Mouse (Mus musculus) skeletal muscle tissue, adult 2 months (tissue): ENCODE data around the gene Zfp536.
"Not testable (repeated sequence)": the region's sequence is repeated elsewhere in the genome, so short reads cannot be mapped to it uniquely, and the experiment has no call there.

ENCODE experiments used
- DNase-seq: peaks from one replicate; pipeline ENCODE4 v3.0.0-alpha.2; 2012; ENCODE audit warnings: low read depth, low spot score

The Zfp536 gene

DNA sequence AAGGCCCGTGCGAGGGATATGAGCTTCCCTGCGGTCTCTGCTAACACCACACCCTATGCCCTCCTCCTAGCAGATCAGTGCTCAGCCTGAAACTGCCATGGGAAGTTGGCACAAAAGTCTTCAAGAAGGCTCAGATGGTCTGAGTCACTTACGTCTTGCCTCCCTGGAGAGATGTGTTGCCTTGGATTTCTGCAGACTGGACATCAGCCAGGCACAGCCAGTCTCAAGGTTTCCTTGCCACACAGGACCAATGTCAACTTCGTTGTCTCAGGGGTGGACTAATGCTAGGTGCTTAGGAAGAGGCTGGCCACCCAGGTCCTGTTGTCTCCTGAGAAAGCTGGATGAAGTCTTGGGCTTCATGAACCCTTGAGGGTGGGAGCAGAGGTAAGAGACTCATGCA is 14.6 kb downstream of the Zfp536 start:
- no peak for DNase-seq

- no peak for DNase-seq
These were observed 20.4 kb downstream of the Zfp536 start for GRCm38 (mm10) chr7:37753024-37753423.

GRCm38 (mm10) chr7:37746133-37746761 is 27.2 kb downstream of the Zfp536 start:
- DNase-seq: no peak

- no peak for DNase-seq
These were observed 30.1 kb downstream of the Zfp536 start for GRCm38 (mm10) chr7:37743350-37743749.

GRCm38 (mm10) chr7:37737191-37737590 is 36.2 kb downstream of the Zfp536 start:
- DNase-seq: no peak

- no peak for DNase-seq
These were observed 37.1 kb downstream of the Zfp536 start for GRCm38 (mm10) chr7:37736413-37736720.

- no peak for DNase-seq
These were observed 37.6 kb downstream of the Zfp536 start for GRCm38 (mm10) chr7:37735707-37736412.

- no peak for DNase-seq
These were observed 38.3 kb downstream of the Zfp536 start for GRCm38 (mm10) chr7:37735101-37735500.

- DNase-seq: no peak
These were observed 38.9 kb downstream of the Zfp536 start for GRCm38 (mm10) chr7:37734576-37734975.

- no peak for DNase-seq
These were observed 39.4 kb downstream of the Zfp536 start for GRCm38 (mm10) chr7:37733996-37734395.

DNA sequence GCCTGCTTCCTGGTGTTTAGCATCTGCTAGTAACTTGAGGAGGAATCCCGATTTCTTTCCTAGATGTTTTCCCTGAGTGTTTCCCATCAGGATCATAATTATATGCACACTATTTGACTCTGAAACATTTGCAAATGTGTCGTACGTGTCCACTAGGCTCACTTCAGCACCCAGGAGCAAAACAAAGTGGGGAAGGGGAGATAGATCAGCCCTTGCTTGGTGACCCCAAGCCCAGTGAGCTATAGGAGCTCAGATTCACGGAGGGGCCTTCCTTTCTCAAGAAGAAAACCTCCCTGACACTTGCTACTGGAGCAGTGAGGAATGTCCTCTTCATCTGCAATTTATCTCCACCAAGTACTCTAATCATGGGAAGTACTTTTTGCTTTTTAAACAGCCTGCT is 40.7 kb downstream of the Zfp536 start:
- DNase-seq: no peak

- no peak for DNase-seq
These were observed 45.7 kb downstream of the Zfp536 start for GRCm38 (mm10) chr7:37727746-37728145.

- no peak for DNase-seq
These were observed 49.2 kb downstream of the Zfp536 start for GRCm38 (mm10) chr7:37724002-37724790.

GRCm38 (mm10) chr7:37723191-37723592 is 50.2 kb downstream of the Zfp536 start:
- DNase-seq: no peak

DNA sequence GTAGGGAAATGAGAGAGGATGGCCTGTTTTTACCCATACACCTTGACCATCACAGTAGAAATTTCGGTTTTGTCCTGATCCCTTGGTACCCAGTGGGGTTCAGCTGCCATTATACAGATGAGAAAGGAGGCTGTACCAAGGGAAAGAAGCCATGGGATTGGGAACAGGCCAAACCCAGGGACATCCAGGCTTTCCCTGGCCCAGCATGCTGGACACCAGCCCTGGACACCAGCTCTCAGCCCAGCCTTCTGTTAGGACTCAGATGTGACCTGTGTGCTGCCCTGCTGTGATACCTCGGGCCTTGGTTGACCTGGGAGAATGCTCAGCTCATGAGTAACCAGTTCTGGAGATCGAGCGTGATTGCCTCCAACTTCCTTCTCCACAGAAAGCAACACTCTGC is 51.8 kb downstream of the Zfp536 start:
- no peak for DNase-seq

DNA sequence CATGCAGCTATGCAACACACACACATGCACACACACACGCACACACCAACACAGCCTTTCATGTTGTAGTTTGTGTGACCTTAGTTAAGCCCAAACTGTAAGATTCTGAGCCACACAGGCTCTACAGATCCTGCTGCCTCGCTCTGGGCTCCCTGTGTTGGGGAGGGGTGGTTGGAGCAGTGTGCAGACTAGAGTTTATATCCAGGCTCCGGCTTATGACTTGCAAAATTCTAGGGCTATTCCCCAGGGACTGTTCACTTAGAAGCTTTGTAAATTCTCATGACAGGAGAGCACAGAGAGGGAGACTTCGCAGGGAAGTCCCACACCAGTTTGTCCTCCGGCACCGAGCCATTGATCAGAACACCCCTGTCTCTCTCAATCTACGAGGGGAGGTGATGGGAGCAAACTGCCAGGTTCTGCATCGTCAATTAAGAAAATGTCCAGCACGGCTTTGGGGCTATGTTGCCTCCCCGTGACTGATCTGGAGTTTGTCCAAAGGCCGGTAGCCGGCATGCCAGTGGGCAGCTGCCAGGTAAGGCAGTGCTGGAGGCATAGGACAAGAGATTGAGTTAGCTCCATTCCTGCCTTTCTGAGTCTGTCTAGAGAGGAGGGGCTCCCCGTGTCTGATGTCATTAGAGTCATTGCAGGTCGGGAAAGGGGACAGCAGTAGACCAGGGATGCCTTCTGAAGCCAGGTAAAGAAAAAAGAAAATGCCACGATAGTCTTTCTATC is 54.6 kb downstream of the Zfp536 start:
- no peak for DNase-seq

- DNase-seq: no peak
These were observed 56.4 kb downstream of the Zfp536 start for GRCm38 (mm10) chr7:37717071-37717470.

GRCm38 (mm10) chr7:37716626-37717025 is 56.8 kb downstream of the Zfp536 start:
- DNase-seq: no peak

GRCm38 (mm10) chr7:37704464-37704863 is 69.0 kb downstream of the Zfp536 start:
- no peak for DNase-seq

GRCm38 (mm10) chr7:37697378-37697777 is 76.1 kb downstream of the Zfp536 start:
- not testable (repeated sequence) for DNase-seq

DNA sequence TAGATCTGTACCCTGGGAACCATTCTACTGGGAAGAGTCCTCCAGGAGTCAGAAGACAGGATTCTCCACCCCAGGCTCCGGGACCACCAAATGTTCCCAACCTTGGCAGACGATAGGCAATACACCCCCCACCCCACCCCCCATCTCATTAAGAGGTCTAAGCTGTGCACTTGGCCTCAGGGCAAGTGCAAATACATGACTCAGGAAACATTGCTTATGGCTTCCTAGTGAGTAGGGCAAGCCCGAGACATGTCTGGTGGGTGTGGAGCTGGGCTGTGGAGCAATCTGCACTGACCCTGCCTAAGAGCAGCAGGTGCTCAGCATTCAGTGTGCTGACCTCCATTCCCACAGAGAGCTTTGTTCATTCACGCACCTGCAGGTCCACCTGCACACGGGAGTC is 78.4 kb downstream of the Zfp536 start:
- DNase-seq: no peak

- no peak for DNase-seq
These were observed 82.8 kb downstream of the Zfp536 start for GRCm38 (mm10) chr7:37690606-37691005.
